Mouse (Mus musculus): ENCODE results near the gene Psen1. TPM values are rescaled to one million over a fixed set of nuclear protein-coding genes. Genes with fewer than 3 reads are reported as not detected.

Gene Psen1
- total RNA-seq, 2 experiments from 2014 or later = 71.5 to 75.1 TPM

DNA sequence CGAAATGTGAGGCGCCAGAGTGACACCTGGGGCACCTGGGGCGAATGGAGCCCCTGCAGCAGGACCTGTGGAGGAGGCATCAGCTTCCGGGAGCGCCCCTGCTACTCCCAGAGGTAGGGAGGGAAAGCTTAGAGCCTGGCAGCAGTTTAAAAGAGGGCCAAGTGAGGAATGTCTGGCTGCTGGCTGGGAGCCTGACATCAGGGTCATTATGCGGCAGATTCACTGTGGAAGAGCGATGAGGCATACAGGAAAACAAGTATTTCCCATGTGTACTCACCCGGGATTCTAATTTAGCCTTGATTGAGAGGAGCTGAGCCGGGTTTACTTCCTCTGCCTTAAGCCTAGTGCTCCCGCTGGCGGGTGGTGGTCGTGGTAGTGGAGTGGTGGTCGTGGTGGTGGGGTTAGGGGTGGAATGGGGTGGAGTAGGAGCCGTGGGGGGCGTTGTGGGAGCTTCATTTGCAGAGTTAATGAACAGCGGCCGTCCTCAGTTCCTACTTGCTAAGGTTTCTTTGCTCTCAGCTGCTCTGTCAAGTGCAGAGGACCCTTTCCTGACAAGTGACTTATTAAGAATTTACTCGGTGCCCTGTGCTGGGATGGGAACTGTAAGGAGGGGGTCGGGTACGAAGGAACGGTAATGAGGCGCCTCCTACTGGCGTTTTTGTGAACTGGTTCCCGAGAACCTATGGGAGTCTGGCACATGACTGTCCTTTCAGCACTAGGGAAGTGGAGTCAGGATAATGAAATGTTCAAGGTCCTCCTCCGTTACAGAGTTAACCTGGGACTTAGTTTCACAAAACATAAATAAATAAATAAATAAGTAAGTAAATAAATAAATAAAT lies 82.7 kb downstream of the Psen1 start:
- peak; percentile 89 for ATAC-seq (replicated peaks; ENCODE audit: poor library complexity)

- no peak for ATAC-seq (replicated peaks; ENCODE audit: poor library complexity)
Measured at GRCm38 (mm10) chr12:83775621-83776020, 87.7 kb downstream of the Psen1 start.

DNA sequence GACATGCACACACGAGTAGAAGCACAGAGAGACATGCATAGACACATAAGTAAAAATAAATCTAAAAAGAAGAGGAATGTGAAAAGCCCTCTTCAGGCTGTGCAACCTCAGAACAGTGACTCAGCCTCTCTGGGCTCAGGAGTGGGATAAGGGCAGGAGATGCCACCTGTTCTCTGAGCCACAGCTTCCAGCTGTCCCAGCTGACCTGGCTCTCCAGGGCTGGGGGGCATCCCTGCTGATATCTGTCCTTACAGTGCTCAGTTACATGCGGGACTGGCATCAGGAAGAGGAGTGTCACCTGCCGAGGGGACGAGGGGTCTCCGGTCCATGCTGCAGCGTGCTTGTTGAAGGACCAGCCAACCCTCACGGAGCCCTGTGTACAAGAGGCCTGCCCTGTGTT lies 88.8 kb downstream of the Psen1 start:
- no peak for ATAC-seq (replicated peaks; ENCODE audit: poor library complexity)

DNA sequence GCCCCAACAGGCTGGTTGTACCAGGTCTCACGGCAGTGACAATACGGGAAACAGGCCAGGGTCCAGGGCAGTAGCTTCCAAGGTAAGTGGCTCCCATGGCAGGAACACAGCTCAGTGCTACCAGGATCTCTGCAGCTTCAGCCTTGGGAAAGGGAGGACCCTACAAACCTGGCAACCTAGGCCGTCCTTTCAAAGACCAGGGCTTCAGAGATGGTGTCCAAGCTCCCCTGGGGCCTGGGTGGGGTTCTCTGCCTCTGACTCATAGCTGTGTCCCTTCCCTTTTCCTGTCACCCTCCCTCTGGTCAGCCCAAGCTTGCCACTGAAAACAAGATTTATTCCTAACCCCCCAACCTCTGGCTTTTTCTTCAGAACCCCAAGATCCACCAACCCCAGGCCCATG lies 92.2 kb downstream of the Psen1 start:
- no peak for ATAC-seq (replicated peaks; ENCODE audit: poor library complexity)

DNA sequence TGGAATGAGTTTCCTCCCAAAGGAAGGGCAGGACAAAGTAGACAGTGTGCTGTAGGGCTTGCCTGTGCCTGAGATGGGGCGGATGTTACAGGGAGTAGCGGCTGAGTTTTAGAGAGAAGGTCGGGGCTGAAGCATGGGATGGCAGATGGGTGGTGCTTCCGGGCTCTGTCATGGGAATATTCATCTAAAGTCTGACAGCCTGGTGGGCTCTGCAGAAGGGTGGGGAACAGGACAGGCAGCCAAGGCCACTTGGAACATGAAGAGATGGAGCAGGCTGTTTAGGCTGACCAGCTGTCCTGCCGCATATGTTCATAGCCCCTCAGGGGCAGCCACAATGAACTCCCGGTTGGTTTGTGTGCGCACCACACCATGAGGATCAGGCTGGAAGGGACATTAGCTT lies 93.3 kb downstream of the Psen1 start:
- ATAC-seq (replicated peaks; ENCODE audit: poor library complexity) = no peak

DNA sequence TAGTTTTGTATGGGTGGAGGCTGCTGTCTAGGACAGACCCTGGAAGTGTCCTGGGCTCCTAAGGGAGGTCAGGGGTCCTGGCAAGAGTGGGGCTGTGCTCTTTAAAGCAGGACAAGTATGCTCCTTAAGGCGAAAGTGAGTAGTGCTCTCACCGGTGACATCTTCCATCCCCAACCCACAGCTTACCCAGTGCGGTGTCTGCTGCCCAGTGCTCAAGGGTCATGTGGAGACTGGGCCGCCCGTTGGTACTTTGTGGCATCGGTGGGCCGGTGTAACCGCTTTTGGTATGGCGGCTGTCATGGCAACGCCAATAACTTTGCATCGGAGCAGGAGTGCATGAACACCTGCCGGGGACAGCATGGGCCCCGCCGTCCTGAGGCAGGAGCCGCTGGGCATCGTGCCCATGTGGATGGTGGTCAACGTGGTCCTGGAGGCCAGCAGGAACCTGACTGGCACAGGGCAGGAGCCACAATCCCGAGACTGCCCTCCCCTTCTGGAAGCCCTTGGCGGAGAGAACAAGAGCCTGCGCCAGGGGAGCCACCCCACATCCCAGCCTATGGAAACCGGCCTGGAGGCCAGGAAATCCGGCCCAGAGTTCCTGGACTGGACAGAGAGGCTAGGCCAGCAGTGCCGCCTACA lies 93.8 kb downstream of the Psen1 start:
- no peak for ATAC-seq (replicated peaks; ENCODE audit: poor library complexity)

DNA sequence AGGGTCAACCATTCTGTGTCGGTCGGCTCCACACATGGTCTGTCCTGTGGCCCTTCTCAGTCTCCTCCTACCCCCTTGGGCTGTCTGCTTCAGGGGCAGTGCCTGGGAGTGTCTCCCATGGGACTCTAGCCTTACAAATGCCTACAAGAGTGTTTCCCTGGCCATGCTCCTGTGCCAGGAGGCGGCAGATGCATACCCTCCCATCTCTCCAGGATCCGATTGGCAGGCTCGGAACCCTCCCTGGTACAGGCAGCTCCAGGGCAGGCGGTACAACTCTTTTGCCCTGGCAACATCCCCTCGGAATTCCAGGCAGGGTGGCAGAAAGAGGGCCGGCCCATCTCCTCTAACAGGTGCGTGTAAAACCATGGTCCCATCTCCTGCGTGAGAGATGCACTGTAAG lies 94.7 kb downstream of the Psen1 start:
- no peak for ATAC-seq (replicated peaks; ENCODE audit: poor library complexity)

Other genes starting within 250 kb of the Psen1 start
- gene Dpf3, start 200.4 kb upstream of the Psen1 start, total RNA-seq (2015) = 2.8 TPM in 1 of 2 replicates, not detected in the other
- 2.1 TPM in 2 replicates for gene Dpf3, start 200.4 kb upstream of the Psen1 start, total RNA-seq (2017)
- gene Dcaf4, start 167.7 kb upstream of the Psen1 start, total RNA-seq (2015) = 7.3 and 13.2 TPM in 2 replicates
- 11.1 and 12.4 TPM in 2 replicates for gene Dcaf4, start 167.7 kb upstream of the Psen1 start, total RNA-seq (2017)
- 4.1 and 5.7 TPM in 2 replicates for gene Zfyve1, start 90.9 kb upstream of the Psen1 start, total RNA-seq (2015)
- 10.9 and 18.7 TPM in 2 replicates for gene Zfyve1, start 90.9 kb upstream of the Psen1 start, total RNA-seq (2017)
- 198 and 253 TPM in 2 replicates for gene Rbm25, start 56.9 kb upstream of the Psen1 start, total RNA-seq (2015)
- 166 and 257 TPM in 2 replicates for gene Rbm25, start 56.9 kb upstream of the Psen1 start, total RNA-seq (2017)
- gene Papln, start 75.5 kb downstream of the Psen1 start, total RNA-seq (2015) = not detected in 2 replicates
- not detected in 2 replicates for gene Papln, start 75.5 kb downstream of the Psen1 start, total RNA-seq (2017)
- 15.9 and 19.3 TPM in 2 replicates for gene Numb, start 233.8 kb downstream of the Psen1 start, total RNA-seq (2015)
- gene Numb, start 233.8 kb downstream of the Psen1 start, total RNA-seq (2017) = 12.6 and 26.8 TPM in 2 replicates